Mouse (Mus musculus) gastrocnemius, adult 18-20 months (tissue): Measurements from ENCODE around the gene Shisa5. TPM values are rescaled to one million over a fixed set of nuclear protein-coding genes. Genes with fewer than 3 reads are reported as not detected.
A peak's percentile ranks its signal among the peaks of the same experiment; 100 is the strongest.

ENCODE experiments used
- DNase-seq: peaks from one replicate; pipeline ENCODE4 v3.0.0; 2021; ENCODE audit warnings: low spot score
- total RNA-seq, 2 experiments: library from RNA; stranded (reverse); gene quantifications; 2 replicates each; pipeline ENCODE4 v1.2.3; 2021

Gene Shisa5
- total RNA-seq, 2 experiments from 2014 or later, result 9.8 to 15.5 TPM

GRCm38 (mm10) chr9:109021428-109021827, 16.9 kb upstream of the Shisa5 start:
- DNase-seq, result no peak

DNA sequence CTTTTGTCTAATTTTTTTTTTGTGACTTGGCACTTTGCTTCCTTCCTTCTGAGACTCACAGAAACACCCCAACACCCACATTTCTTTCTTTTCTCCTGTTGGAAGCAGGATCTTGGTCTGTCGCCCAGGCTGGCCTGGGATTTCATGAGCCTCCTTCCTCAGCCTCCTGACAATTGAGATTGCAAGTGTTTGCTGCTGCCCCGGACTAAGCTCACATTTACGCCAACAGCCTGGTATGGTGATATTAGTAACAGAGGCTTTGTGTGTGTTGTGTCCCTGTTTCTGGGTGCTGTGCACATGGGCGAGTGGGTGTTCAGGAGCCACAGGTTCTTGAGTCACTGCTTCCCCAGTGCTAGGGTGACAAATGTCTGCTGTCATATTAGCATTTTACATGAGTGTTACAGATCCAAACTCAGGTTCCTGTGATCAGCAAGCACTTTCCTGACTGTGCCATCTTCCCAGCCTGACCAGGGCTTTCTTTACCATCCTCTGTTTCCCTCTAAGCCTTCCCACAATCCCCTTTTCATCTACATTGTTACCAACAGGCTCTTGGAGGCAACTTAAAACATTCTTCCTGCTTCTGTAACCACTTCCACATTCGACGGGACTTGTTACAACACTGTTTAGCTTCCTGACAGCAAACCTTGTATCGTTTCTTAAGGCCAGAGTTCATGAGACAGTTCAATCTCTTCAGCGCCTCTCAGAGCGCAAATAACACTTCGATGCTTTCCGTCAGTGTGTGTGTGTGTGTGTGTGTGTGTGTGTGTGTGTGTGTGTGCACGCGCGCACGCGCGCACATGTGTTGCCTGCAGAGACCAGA, 15.3 kb upstream of the Shisa5 start:
- DNase-seq, result no peak

GRCm38 (mm10) chr9:109027521-109027920, 10.8 kb upstream of the Shisa5 start:
- DNase-seq, result peak; percentile 70

GRCm38 (mm10) chr9:109028421-109028820, 9.9 kb upstream of the Shisa5 start:
- DNase-seq, result no peak

DNA sequence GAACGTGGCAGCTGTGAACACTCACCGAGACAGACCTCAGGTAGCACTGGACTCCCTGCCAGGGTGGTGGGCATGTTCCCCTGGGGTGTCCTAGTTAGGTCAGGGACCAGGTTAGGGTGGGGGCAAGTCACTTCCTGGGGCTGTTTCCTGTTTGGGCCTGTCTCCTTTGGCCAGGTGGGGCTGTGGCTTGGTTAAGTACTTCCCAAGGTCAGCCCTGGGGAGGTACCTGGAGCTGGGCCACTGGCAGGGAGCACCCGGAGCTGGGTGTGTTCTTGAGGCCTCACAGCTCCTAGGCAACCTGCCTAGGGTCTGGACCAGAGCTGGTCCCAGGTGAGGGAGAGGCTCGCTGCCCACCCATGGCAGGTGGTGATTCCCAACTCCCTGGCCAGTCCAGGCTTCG, 9.4 kb upstream of the Shisa5 start:
- no peak for DNase-seq

DNA sequence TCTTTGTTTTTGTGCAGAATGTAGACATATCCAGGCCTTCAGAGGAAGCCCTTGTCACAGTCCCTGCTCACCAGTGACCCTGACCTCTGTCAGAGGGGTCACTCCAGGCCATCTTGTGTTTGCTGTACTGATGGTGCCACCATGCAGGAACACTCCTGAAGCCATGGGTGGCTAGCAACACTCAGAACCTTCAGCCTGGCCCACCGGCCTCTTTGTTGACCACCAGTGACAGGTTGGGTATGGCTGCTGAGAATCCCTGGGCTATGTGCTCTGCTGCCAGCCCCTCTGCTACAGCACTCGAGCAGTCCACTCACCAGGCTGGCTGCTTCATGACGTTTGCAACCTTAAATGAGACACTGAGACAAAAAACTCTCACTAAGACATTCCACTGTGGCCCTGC, 8.1 kb upstream of the Shisa5 start:
- no peak for DNase-seq

- no peak for DNase-seq
Measured at GRCm38 (mm10) chr9:109031001-109031400, 7.4 kb upstream of the Shisa5 start.

DNA sequence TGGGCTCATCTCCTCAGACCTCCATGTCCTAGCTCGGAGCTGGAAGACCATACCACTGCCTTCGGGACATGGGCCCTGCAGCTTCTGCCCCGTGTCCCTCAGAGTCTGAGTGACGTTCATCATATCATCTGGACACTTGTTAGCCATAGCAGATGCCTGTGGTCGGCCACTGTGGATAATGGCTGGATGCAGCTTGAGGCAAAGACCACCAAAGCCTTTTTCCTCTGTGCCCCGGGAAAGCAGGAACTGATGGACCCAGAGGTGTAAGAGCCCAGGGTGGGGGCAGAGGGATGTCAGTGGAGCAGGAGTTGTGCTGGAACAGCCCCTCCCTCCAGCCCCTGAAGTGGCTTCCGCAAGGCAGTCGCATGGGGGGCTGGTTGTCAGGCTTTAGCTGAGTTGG, 6.7 kb upstream of the Shisa5 start:
- DNase-seq, result no peak

- no peak for DNase-seq
Measured at GRCm38 (mm10) chr9:109032435-109032834, 5.9 kb upstream of the Shisa5 start.

DNA sequence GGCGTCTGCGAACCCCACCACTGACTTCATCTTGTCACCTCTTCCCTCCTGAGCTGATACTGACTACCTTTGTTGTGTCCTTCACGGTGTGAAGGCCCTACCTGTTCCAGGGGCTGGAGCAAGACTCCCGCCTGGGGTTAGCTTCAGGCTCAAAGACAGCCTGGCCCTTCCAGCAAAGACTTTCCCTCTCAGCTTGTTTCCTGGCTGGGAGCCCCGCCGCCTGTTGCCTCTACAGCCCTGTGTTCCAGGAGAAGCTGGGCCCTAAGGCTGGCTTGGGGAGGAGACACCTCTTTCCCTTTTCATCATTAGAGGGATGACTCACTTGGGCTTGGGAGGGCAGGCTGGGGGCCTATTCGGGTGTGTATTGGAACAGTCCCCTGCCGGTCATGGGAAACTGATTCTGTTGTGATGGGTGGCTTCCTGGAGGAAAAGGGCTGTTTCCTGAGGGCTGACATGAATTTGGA, 568 bp downstream of the Shisa5 start:
- peak; percentile 61 for DNase-seq

DNA sequence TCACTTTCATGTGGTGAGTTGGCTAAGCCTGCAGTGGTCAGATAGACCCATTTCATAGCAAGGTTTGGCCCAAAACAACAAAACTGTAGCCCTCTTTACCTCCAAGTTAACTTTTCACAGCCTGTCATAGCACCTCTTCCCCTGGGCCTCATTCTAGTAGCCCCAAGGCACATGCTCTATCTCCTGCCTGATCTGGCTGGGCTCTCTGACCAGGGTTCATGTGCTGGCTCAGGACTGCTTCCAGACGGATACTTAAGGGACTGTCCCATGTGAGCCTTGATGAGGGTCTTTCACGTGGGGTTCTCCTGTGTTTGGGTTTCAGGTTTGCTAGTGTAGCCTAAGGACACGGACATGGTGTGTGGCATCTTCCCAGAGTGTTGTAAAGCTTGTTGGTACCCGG, 1.3 kb downstream of the Shisa5 start:
- no peak for DNase-seq

- DNase-seq, result no peak
Measured at GRCm38 (mm10) chr9:109040216-109040615, 1.9 kb downstream of the Shisa5 start.

DNA sequence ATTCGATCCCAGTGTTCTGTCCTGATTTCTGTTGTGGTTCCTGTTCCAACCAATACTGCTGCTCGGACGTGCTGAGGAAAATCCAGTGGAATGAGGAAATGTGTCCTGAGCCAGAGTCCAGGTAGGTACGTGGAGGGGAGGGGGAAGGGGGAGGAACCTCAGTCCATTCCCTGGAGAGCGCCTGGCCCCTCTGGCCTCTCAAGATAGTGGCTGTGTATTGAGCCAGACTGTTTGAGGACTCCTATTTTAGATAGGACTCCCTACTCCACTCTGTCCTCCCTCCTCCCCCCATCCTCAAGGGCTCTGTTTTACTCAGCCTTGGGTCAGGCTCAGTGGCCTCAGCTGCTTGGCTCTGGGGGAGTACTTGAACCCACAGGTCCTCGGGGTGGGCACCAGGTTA, 2.5 kb downstream of the Shisa5 start:
- no peak for DNase-seq

GRCm38 (mm10) chr9:109041351-109041750, 3.0 kb downstream of the Shisa5 start:
- DNase-seq, result no peak

GRCm38 (mm10) chr9:109046306-109046705, 7.9 kb downstream of the Shisa5 start:
- DNase-seq, result peak; percentile 56

- no peak for DNase-seq
Measured at GRCm38 (mm10) chr9:109049316-109049715, 11.0 kb downstream of the Shisa5 start.

DNA sequence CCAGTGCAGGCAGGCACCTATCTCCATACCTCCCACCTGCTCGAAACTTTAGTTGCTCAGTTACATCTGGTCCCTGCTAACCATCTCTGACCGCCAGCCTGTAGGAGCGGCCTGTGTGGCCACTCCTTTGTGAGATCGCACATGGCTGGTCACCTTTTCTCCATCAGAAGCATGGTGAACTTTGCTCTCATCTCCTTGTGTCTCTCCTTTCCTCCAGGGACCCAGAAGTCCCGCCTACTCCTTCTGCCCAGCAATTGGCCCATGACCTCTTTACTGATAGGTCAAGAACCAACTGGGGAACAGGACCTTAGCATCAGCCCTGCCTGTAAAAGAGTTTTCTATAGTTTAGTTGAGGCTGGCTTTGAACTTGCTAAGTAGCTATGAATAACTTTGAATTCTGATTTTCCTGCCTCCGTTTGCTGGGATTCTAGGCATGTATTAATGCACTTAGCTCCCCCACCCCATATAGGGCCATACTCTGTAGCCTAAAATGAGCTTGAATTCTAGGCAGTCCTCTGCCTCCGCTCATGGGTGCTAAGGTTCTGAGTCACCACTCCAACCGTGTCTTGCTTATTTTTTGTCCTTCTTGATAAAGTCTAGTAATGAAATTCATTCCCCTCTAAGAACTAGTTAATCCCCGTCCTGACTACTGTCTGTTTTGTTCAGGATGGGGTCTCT, 11.8 kb downstream of the Shisa5 start:
- DNase-seq, result no peak

- no peak for DNase-seq
Measured at GRCm38 (mm10) chr9:109050674-109050997, 12.3 kb downstream of the Shisa5 start.

- DNase-seq, result no peak
Measured at GRCm38 (mm10) chr9:109051011-109051501, 12.7 kb downstream of the Shisa5 start.

- no peak for DNase-seq
Measured at GRCm38 (mm10) chr9:109051651-109052489, 13.5 kb downstream of the Shisa5 start.

DNA sequence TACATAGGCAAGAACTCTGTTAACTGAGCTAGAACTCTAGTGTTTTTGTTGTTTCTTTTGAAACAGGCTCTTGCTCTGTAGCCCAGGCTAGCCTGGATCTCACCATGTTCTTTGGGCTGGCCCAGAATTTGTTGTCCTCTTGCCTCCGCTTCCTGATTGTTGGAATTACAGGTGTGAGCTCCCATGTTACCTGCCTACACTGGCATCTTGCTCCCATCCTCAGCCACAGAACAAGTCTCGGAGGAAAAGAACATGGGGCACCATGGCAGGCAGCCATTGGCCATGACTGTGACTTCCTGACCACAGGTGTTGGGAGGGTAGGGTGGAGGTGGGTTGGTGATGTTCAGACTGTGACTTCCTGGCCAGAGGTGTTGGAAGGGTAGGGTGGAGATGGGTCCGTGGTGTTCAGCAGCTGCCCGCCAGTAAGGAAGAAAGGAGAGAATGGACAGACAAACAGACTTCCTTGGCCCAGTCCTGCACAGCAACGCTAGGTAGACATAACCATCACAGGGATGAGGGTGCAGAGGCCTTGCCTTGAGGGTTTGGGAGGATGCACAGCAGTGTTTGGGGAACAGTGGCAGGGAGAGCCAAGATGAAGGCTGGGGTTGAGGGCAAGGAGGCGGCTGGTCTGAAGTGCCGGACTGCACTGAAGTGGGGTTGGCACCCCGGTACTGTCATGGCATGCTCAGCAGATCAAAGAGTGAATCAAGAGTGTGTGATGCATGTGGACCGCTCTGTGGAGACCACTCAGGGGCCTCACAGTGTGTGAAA, 14.3 kb downstream of the Shisa5 start:
- no peak for DNase-seq
